Mouse (Mus musculus): Measurements from ENCODE around the gene Slc11a1. TPM values are rescaled to one million over a fixed set of nuclear protein-coding genes. Genes with fewer than 3 reads are reported as not detected.

Gene Slc11a1
- total RNA-seq, 2 experiments from 2014 or later = 3.6 to 8.1 TPM

DNA sequence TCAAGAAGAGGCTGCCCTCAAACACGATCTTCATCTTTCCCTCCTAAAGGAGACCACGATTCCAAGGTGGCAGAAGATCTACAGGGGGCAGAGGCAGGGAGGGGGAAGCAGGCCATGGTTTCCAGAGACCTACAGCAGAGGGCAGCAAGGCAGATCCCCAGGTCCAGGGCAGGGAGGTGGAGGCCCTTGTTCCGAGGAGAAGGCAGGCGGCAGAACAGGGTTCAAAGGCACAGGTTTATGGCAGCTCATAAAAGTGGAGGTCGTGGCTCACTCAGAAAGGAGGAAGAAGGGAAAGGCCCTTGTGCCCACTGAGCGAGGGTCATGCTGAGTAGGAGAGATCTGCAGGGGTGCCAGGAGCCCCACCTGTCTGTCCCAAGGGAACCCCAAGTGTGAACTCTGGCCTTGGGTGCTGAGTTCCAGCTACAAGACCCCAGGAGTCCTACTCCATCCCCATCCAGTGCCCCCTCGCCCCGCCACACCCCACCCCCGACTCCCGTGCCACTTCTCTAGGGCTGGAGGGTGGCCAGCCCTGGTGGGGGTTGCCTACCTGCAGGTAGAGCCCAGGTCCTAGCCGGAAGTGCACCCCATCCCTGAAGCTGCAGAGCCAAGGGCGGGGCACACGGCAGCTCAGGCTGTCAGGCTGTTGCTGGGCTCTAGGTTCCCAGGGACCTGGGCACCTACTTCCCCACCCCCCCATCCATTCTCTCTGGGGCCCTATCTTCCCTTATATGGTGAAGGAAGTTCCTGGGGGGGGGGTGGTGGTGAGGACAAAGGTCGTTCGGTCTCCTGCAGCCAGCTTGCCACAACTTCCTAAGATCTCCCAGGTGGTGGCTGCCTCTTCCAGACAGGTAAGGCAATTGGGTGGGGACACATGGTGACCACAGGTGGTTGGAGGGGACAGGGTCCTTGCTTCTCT, 33.9 kb downstream of the Slc11a1 start, which contains the start of gene Vil1:
TSS of gene Vil1 (plus strand) at position 788 of the 916 bp plus-strand sequence.
- no peak for DNase-seq (ENCODE audit: low spot score)

- DNase-seq (ENCODE audit: low spot score) = no peak
Measured at GRCm38 (mm10) chr1:74411753-74412325, 36.8 kb downstream of the Slc11a1 start.

DNA sequence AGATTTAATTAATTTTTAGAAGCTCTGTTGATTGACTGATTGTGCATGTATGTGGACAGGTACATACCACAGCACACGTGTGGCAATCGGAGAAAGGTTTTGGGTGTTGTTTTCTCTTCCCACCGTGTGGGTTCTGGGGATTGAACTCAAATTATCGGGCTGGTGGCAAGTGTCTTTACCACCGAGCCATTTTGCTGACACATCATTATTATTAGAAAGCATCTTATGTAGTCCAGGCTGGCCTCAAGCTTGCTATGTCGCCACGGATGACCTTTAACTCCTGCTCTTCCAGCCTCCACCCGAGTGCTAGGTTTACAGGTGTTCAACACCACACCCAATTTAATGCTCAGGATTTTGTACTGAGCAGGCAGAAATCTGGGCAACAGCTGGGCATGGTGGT, 37.7 kb downstream of the Slc11a1 start:
- DNase-seq (ENCODE audit: low spot score) = no peak

DNA sequence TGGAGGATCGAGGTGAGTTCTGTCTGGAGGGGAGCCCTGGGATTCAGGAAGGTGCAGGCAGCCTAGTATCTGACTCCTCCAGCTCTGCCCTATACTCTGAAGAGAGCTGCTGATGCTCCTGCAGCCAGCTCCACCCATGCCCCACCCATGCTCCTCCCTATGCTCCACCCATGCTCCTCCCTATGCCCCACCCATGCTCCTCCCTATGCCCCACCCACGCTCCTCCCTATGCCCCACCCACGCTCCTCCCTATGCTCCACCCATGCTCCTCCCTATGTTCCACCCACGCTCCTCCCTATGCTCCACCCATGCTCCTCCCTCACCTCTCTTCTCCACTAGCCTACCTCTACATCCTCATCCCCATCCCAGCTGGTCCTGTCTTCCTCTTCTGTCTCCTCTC, 40.1 kb downstream of the Slc11a1 start:
- DNase-seq (ENCODE audit: low spot score) = no peak

DNA sequence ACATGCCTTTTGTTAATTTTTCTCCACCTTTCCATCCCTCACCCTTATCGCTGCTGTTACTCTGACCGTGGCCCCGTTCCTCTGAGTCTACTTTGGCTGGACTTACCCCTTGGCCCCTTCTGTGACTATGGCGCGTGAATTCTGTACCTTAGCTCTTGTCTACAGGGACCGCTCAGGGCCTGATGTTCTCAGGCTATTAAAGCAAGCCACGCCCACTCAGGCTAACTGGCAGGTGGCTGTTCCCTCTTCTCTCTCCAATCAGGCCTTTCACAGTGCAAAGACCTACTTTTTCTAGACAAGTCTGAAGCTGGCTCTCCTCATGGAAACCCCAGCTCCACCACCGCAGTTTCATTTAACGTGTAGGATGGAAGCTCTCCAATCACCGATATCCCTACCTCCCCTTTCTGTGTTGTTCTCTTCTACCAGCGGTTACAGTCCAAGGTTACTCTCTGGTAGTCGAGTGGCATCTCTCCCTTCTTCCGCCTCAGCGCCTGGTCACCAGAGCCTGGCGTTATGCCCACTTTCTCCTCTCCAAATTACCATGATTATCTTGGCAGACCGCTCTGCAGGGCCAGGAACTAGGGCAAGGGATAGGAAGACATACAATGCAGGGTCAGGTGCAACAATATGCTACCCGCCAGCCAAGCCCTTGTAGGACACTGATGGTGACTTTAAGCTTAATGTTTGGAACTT, 43.9 kb downstream of the Slc11a1 start:
- DNase-seq (ENCODE audit: low spot score) = no peak

DNA sequence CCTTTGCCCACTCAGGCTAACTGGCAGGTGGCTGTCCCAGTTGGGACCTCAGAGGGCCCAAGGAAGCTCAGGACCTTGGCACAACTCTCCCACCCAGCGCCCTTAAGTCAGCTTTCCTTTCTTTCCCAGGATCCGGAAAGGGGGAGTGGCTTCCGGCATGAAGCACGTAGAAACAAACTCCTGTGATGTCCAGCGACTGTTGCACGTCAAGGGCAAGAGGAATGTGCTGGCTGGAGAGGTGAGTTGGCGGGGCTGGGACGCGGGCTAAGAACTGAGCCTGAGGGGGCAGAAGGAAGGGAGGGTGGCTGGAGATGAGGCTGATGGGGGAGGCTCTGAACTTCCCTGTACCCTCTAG, 44.4 kb downstream of the Slc11a1 start:
- no peak for DNase-seq (ENCODE audit: low spot score)

- DNase-seq (ENCODE audit: low spot score) = no peak
Measured at GRCm38 (mm10) chr1:74423147-74423546, 48.2 kb downstream of the Slc11a1 start.

- DNase-seq (ENCODE audit: low spot score) = no peak
Measured at GRCm38 (mm10) chr1:74425845-74426244, 50.9 kb downstream of the Slc11a1 start.

- DNase-seq (ENCODE audit: low spot score) = no peak
Measured at GRCm38 (mm10) chr1:74433220-74433619, 58.2 kb downstream of the Slc11a1 start.

DNA sequence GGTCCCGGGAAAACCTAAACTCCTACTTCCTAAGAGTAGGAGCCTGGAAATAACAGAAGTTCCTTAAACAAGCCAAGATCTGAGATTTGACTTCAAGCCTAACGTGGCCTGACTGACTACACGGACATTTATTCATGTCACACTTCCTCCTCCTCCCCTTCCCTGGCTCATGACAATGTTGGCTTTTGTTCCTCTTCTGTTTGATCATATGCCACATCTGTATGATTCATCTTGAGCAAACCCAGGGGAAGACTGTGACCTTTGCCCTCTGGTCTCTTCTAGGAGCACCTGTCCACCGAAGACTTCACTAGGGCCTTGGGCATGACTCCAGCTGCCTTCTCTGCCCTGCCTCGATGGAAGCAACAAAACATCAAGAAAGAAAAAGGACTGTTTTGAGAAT, 59.6 kb downstream of the Slc11a1 start:
- no peak for DNase-seq (ENCODE audit: low spot score)

GRCm38 (mm10) chr1:74435563-74435962, 60.6 kb downstream of the Slc11a1 start:
- DNase-seq (ENCODE audit: low spot score) = no peak

Small RNAs within 50 kb of the gene (microRNA-seq; reads per million reads assigned to microRNA genes)
- 42,881 reads per million, percentile 98 among the genes with 10 or more reads in this experiment for gene Mir26b

Other genes with a start within 250 kb of the Slc11a1 start
- under 1 TPM; 0.09 to 0.11 TPM for gene Rufy4, start 249.7 kb upstream of the Slc11a1 start, total RNA-seq (2021)
- not detected for gene Cxcr2, start 221.2 kb upstream of the Slc11a1 start, total RNA-seq (2021)
- not detected for gene Cxcr1, start 180.6 kb upstream of the Slc11a1 start, total RNA-seq (2021)
- gene Arpc2, start 139.1 kb upstream of the Slc11a1 start, total RNA-seq (2021) = 10 to 100 TPM; 71.0 to 82.9 TPM
- not detected for gene Gpbar1, start 96.6 kb upstream of the Slc11a1 start, total RNA-seq (2021)
- gene Aamp, start 90.5 kb upstream of the Slc11a1 start, total RNA-seq (2021) = 10 to 100 TPM; 74.4 to 77.1 TPM
- gene Pnkd, start 90.3 kb upstream of the Slc11a1 start, total RNA-seq (2021) = 10 to 100 TPM; 54.0 to 63.3 TPM
- gene Tmbim1, start 69.6 kb upstream of the Slc11a1 start, total RNA-seq (2021) = 10 to 100 TPM; 29.0 to 42.2 TPM
- under 1 TPM in 1 of 2 experiments, not detected in 1; 0.11 TPM for gene Catip, start 13.1 kb upstream of the Slc11a1 start, total RNA-seq (2021)
- gene Ctdsp1, start 16.3 kb downstream of the Slc11a1 start, total RNA-seq (2021) = 100 to 1,000 TPM; 107 TPM
- gene Vil1, start 34.2 kb downstream of the Slc11a1 start, total RNA-seq (2021) = under 1 TPM in 1 of 2 experiments, not detected in 1; 0.11 TPM
- gene Cnot9, start 130.9 kb downstream of the Slc11a1 start, total RNA-seq (2021) = 10 to 100 TPM; 12.1 to 13.1 TPM
- 10 to 100 TPM; 58.2 to 66.9 TPM for gene Plcd4, start 167.7 kb downstream of the Slc11a1 start, total RNA-seq (2021)
- 1 to 10 TPM; 7.2 to 7.8 TPM for gene Usp37, start 169.1 kb downstream of the Slc11a1 start, total RNA-seq (2021)
- 1 to 10 TPM; 8.7 to 9.7 TPM for gene Zfp142, start 213.1 kb downstream of the Slc11a1 start, total RNA-seq (2021)
- gene Bcs1l, start 213.1 kb downstream of the Slc11a1 start, total RNA-seq (2021) = 10 to 100 TPM; 20.6 to 21.6 TPM
- gene Rnf25, start 226.2 kb downstream of the Slc11a1 start, total RNA-seq (2021) = 10 to 100 TPM; 16.2 to 16.5 TPM
- under 1 TPM; 0.27 to 0.28 TPM for gene Stk36, start 226.2 kb downstream of the Slc11a1 start, total RNA-seq (2021)